Mouse (Mus musculus) frontal cortex, postnatal 10 days (tissue): ENCODE results near the gene Pheta1.
"Not testable (repeated sequence)": the region's sequence is repeated elsewhere in the genome, so short reads cannot be mapped to it uniquely, and the experiment has no call there.

ENCODE experiments used
- DNase-seq, 2 experiments: peaks; one replicate each; pipeline ENCODE4 v3.0.0; 2022; ENCODE audit warnings: low spot score in 2 of 2, mixed read lengths in 1 of 2

The Pheta1 gene

DNA sequence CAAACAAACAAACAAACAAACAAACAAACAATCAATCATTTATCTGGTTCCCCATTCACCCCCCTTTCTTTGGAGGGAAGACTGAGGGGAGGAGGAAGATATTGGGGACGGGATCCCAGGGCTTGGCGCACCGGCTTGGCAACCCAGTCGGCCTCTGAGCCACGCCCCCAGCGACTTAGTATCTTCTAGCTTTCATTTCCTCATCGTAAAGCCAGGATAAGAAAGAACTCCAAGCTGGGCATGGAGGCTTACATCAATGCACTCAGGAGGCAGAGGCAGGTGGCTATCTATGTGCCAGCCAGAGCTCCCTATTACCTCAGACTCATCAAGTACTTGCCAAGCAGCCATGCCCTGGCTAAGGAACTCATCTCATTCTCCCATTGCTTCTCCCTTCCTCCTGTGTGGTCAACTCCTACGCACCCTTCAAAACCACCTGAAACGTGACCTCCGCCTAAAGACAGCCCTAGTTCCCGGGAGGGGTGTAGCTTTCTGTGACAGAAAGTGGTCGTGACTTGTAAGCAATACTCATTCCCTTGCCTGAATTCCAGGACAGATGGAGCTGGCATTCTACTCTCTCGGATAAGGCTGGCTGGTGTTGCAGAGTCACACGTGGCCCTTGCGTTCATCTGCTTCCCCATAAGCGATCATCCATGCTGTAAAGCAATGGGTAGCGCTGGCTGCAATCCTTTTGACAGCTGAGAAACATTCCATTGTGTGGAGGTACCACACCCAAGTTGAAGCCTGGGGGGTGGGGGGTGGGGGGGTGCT lies 5.5 kb upstream of the Pheta1 start:
- DNase-seq: no peak

DNA sequence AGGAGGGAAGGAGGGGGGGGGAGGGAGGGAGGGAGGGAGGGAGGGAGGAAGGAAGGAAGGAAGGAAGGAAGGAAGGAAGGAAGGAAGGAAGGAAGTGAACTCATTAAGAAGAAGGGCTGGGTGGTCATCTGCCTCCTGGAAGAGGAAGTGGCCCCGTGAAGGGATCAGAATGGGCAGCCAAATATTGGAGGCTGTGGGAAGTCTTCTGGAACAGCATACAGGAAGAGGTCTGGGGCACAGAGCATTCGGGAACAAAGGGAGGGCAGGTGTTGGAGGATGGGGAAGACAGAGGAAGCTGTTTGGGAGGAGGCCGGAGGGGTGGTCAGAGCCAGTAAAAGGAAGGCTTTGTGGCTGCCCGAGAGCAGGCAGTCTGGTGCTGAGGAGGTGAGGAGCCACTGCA lies 3.4 kb upstream of the Pheta1 start:
- DNase-seq: no peak

DNA sequence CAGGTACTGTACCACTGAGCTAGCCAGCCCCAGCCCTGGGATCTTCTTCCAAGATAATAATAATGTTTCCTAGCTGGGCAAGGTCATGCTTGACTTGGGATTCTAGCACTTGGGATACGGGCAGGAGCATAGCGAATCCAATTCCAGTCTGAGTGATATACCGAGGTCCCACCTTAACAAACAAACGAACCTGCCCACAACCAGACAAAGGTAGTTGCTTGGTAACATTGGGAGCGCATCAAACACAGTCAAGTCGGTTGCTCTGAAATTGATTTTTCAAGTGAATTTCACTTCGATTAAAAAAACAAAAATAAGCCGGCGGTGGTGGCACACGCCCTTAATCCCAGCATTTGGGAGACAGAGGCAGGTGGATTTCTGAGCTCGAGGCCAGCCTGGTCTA lies 2.5 kb upstream of the Pheta1 start:
- DNase-seq: no peak

DNA sequence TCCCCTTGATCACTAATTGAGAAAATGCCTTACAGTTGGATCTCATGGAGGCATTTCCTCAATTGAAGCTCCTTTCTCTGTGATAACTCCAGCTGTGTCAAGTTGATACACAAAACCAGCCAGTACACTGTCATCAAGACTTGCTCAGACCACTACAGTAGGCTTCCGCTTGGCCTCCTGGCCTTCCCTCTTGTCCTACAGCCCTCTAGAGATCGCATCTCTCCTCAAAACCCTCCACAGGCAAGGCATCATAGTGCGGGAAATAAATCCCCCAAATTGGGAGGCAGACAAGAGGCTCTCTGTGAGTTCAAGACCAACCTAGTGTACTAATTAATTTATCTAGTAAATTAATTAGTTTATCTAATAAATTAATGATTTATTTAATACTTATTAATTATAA lies 1.5 kb upstream of the Pheta1 start:
- DNase-seq: not testable (repeated sequence)

DNA sequence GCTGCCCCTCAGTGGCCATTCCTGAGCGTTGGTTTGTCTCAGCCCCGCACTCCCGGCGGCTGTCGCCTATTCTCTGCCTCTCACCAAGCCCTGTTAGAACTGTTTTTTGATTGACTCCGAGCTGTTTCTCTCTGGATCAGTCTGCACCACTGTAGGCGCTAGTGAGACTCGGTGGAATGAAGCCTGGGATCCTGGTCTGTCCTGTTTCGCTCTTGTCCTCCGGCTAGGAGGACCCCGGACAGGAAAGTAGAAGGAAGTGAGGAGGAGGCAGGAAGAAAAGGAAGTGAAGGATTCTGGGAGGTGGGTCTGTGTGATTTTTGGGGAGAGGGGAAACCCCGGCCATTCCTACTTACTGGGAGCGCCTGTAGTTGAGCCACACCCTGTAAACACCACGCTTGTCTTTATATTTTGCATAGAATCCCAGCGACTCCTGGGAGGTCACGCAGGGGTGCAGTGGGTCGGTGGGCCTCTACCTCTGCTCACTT lies 707 bp upstream of the Pheta1 start:
- no peak for DNase-seq

DNA sequence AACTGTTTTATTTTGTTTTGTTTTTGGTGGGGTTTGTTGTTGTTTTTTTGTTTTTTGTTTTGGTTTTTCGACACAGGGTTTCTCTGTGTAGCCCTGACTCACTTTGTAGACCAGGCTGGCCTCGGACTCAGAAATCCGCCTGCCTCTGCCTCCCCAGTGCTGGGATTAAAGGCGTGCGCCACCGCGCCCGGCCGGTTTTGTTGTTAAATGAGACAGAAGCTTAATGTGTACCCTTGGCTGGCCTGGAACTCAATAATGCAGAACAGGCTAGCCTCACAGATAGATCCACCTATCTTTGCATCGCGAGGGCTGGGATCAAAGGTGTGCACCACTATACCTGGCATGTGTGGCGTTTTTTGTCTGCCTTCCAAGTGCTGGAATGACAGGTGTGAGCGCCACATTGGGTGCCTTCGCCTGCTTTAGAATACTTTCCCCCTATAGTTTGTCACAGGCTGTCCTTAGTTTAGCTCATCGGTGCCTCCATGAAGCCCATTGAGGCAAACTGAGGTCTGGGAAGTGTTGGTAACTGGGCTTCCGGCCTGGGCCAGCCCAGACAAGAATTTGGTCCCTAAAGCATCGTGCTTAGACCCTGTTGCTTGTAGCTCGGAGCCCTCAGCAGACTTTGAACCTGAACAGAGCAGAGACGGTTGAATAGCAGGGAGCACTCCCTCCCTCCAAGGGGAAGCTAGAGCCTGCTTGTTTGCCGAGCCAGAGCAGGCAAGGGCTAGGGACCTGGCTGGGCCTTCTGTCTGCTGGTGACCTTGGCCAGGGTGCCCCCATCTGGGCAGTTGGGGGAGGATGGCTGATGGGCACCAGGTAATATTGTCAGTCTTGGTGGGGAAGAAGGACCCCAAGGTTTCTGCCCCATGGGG lies 930 bp downstream of the Pheta1 start:
- no peak for DNase-seq

DNA sequence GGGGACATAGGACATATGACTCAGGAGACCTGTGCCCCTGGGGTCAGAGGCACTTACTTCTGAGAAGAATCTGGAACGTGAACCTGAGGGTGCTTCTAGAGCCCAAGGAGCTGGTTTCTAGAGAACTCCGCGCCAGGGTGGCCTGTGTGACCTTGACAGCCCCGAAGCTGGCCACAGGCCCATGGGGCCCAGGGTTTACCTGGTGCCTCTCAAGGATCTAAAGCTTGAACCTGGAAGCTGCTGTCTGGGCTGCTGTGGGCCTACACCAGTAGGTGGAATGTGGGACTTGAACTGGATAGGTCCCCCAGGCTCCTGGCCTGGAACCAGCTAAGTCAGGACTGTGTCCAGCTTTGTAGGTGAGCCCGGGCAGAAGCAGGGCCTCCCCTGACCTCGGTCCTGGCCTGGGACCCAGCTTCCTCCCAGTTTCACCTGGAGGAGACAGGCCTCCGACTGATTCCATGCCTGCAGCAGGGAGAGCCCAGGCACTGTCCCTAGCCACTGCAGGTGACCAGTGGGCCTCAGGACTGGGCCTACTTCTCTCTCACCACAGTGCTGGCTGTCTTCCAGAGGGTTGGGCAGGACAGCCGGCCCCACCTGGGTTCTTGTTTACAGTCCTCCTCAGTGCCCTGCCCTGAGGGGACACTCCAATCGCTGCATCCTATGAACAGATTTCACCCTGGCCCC lies 4.7 kb downstream of the Pheta1 start:
- DNase-seq: no peak

DNA sequence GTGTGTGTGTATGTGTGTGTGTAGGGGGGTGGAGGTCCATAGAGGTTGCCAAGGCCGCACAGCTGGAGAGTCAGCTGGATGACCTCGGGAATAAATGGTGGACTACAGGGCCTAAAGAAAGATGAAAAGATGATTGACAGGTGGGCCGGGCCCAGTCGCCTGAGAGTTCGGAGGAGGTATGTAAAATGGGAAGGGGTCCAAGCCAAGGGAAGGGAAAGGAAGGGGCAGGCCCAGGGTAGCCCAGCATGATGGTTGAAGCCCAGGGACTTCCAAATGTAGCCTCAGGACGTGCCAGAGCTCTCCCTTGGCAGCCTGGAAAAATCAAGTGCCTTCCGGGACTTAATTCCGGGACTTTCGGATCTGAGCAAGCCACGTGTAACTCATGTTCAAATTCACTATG lies 6.0 kb downstream of the Pheta1 start:
- DNase-seq: no peak

DNA sequence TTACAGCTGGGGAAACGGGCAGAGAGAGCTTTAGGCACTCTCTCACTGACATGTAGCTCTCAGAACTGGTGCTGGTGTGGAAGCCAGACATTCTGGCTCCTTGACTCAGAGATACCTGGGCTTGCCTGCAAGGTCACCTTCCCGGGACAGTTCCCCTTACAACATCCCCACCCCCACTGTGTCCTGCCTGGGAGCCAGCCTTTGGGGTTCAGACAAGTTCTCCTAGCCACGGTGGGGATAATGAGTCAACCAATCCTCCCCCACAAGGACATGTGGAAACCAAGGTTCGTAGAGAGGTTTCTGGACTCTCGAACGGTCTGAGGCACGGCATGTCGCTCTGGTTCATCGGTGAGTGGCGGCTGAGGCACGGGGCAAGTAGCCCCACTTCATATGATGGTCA lies 8.0 kb downstream of the Pheta1 start:
- DNase-seq: no peak

DNA sequence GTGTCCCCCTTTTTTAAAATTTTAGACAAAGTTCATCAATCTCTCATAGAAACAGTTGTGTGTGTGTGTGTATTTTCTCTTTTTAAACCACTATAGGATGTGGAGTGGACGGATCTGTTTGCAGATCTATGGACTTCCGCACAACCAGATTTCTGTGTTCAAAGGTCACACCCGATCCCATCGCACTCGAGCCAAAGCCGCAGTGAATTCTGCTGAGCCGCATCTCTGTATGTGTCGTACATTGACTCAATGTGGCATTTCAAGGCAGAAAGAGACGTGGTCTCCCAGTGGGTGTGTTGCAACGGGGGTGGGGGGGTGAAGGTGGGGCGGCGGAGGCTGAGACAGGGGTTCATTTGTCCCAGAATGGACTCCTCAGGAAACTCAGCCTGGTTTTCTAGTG lies 9.6 kb downstream of the Pheta1 start:
- DNase-seq: no peak

DNA sequence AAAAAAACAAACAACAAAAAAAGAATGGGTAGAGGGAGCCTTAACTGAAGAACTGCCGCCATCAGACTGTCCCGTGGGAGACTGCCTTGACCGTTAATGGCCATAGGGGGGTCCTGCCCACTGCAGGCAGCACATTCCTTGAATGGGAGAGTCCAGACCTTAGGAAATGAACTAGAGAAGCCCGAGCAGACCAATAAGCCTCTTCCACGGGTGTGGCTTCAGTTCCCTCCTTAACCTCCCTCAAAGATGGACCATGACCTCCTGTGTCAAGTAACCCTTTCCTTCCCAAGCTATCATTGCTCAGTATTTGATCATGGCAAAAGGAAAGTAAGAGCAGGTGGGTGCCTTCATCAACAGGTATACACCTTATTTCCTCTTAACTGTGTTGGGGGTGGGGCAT lies 13.2 kb downstream of the Pheta1 start:
- no peak for DNase-seq

DNA sequence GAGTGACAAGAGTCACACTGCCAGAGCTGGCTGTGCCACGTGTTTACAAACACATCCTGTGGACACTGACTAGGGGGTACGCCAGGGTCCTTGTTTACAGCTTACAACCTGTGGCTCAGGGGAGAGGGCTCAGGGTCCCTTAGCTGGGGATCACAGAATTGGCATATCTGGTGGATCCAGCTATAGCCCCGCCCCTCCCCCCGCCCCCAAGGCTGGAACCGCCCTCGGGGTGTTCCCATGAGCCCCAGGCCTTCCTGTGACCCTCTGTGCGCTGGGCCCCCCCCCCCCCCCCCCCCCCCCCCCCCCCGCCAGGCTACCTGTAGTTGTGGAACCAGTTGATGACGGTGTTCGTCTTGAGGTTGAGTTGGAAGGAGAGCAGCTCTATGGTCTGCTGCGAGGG lies 15.5 kb downstream of the Pheta1 start:
- no peak for DNase-seq

DNA sequence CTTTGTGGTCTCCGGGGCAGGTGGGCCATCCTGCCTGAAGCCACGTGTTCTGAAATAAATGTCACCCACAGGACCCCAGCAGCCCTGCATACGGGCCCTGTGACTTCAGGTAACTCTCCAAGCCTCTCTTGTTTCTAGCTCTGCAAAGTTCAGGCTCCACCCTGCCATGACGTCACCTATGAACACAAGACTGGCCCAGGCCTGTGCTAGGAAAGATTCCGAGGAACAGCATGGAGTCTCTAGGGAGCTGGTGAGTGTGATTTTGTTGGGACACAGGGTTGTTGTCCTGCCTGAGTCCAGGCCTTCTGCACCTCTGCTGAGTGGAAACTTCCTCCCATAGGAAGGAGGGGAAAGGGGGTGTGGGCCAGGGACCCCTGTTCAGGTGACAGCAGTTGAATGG lies 19.2 kb downstream of the Pheta1 start:
- no peak for DNase-seq

DNA sequence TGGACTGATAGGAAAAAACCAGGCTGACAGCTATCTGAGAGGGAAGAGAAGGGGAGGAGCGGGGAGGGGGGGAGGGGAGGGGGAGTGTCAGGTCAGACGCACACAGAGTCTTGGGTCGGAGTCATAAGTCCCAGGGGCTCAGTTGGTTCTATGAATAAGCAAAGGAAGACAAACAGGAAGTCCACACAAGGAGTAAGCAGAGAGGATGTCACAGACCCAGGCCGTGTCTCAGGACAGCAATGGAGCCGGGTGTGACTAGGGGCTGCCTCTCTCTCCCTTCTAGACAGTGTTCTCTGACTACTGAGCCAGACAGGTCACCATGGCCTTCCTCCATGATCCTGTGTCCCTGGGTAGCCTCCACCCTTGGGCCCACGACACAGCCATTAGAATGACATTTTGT lies 22.0 kb downstream of the Pheta1 start:
- no peak for DNase-seq

DNA sequence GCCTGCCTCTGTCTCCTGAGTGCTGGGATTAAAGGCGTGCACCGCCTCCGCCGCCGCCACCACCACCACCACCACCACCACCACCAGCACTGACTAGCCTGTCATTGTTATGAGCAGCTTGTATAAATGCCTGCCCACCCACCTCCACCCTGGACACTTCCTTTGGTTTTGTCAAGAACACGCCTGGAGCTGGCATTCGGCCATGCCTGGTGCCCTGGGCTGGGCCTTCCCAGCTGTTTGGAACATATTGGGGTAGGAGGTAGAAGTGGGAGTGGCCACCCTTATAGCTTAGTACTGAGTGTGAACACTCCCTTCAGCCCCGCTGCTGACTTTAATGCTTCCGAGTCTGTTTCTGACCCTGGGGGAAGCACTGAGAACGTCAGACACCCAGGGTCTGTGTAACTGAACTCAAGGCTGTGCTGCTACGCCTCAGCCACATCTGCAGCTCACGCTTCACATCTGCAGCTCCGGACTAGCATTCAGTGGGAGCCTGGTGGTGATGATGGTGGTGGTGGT lies 22.8 kb downstream of the Pheta1 start:
- DNase-seq: no peak

DNA sequence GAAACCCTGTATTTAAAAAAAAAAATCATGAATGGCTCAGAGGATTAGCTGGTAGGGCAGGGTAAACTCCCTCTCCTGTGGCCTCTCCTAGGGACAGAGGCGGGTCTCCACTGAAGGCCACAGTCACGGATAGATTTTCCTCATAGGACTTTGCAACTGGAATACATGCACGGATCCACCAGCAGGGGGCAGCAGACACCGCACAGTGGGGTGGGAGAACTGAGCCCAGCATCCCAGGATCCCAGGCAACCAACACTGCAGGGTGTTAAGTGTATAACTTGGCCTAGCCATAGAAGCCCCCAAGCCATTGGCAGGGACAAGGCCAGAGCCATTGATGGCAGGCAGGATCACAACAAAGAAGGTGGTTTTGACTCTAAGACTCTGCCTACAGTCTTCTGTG lies 23.4 kb downstream of the Pheta1 start:
- DNase-seq: peak in 1 of 2 experiments; percentile 79

DNA sequence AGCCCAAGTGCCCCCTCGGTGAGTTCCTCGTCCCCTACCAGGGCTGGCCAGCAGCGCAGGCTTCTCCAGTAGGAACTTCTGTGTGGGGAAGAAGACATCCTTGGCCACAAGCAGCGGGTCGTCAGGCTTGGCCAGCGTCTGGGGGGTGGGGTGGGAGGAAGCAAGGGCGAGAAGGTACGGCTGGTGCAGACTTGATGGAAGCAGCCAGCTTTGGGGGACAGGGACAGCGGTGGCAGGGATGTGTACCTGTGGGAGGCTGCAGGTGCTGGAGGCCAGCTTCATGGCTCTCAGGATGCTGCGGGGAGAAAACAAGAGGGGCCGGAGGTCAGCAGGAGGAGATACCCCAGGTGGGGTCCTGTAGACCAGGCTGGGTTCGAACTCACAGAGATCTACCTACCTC lies 26.3 kb downstream of the Pheta1 start:
- DNase-seq: no peak

DNA sequence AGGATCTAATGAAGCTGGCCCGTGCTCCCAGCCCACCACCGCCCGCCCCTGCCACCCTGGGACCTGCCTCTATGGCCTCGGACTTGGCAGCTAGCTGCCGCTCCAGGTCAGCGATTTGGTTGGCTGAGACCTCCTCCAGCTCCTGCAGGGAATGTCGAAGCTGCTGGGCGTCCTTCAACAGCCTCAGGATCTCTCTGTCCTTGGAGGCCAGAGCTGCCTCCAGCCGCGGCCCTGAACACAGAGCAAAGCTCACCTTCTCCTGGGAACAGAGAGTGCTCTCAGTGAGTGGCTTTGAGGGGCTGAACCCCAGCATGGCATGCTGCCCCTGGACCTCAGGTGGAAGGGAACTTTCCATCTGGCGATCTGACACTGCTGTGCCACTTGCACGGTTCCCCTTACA lies 28.1 kb downstream of the Pheta1 start:
- DNase-seq: no peak

DNA sequence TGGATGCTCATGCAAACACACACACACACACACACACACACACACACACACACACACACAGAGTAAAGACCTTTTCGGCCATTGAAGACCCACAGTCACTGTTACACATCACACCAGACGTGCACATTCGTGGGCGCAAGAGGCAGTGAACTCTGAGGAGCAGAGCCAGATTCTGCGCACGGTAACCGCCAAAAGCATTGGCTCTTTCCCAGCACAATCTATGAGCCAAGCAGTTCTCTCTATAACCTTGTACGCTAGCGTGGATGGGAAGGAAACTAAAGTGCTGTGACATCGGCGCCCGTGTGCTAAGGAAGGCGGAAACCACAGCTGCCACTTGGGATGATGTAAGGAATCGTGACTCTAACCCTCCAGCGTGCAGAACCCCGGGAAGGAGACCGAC lies 29.9 kb downstream of the Pheta1 start:
- no peak for DNase-seq

DNA sequence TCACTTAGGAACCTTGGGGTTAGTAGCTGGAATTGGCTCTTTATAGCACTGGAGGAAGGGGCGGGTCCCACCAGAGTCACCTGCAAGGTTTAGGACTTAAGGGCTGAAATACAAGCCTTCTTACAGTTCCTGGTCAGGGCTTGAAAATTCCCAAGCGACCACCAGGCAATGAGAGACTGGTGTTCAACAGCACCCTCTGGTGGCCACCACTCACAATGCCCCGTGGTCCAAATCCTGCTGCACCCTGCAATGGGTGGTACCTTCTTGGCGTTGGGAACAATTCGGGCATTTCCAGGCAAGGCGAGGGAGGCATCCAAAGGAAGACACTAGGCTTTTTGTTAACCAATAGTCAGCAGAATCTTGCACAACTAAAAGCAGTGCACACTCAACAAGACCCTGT lies 30.4 kb downstream of the Pheta1 start:
- DNase-seq: no peak

DNA sequence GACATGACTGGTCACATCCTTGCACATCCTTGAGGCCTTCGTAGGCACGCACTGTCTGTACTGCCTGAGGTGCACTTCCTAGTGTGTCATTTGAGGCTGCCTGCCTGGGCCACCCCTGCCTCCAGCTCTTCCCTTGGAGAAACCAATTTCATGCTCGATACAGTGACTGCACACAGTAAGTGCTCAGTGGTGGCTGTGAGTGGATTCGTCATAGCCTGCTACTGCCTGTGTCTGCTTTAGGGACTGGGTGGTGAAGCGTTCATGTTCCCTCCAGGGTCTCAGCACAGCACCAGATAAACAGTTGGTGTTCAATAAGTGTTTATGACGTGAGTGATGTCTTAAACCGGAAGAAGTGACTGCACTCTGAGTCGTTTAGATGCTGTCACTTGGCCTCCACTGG lies 34.6 kb downstream of the Pheta1 start:
- no peak for DNase-seq

DNA sequence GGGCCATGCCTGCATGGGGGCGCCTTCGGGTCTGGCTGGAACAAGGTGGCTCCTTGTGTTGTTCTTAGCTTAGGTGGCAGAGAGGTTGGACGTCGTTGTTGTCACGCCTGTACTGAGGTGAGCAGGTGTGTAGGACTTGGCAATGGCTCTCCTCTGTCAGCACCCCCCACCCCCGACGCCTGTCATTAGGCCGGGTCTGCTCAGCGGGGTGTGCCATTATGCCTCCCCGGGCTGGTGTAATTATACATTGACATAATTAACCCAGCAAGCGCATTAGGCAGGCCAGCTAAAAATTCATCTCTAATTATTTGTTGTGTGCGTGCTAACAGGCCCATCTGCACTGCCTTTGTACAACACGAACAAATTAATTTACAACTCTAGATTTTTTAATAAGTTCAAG lies 40.6 kb downstream of the Pheta1 start:
- DNase-seq: no peak
